Mouse (Mus musculus): ENCODE measurements around the gene Arhgdia.

The Arhgdia gene

DNA sequence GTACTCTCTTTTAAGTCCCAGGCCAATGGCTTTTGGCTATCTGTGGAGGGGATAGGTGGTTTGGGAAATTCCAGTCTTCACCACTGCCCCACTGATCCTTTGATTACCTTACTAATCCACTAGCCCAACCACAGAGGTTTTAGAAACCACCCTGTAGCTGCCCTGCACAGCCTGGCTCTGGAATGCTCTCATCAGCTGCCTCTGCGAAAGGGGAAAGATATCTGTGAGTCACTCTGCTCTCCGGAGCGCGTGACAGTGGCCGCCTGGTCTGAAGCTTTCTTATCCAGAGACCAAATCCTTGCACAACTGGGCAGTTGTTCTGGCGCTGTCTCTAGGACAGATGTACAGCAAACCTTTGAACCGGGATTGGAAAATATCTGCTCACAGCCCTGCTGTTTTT is 26.6 kb downstream of the Arhgdia start:
- no peak for DNase-seq (ENCODE audit: low read depth, low spot score)

DNA sequence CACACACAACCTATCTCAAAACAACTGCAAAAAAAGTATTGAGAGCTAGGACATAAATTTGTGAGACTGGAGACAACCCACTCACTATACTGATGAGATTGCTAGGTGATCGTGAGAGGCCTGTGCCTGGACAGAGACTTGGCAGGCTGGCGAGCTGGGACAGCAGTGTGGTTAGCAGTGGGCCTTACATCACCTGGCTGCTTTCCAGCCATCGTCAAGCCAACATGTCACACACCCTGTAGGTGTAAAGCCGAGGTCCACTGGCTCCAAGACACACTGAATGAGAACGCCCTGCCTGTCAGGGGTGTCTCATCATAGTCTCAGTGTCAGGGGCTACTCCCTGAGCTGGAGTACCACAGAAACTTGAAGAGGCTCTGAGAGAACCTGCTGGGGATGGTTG is 28.7 kb downstream of the Arhgdia start:
- no peak for DNase-seq (ENCODE audit: low read depth, low spot score)

DNA sequence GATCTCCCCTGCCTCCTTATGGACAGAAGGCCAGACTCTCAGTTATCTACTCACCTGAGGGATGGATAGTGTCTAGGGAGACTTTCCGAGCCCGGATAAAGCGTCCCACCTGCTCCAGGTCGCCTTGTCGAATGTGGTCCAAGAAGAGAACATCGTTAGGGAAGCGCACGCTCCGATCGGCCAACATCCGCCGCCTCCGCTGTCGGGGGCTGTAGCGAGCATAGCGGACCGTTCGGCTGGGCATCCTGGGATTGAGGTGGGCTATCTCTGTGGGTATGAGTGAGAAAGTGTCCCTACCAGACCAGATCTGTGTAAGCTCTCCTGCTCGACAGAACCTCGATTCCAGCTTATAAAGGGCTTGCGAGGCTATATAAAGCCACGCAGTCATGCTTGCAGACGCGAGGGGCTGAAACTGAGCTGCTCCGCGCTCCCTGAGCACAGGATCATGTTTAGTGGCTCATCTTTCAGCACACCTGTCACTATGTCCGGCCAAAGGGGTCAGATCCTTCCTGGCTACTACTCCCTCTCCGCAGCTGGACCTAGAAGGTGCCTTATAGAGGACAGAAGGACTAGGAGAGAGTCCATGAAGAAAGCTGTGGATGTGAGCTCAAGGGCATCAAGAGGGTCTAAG is 30.5 kb downstream of the Arhgdia start, which contains the start of gene Ppp1r27:
TSS of gene Ppp1r27 (minus strand) at position 323 of the 631 bp plus-strand sequence.
- no peak for DNase-seq (ENCODE audit: low read depth, low spot score)

DNA sequence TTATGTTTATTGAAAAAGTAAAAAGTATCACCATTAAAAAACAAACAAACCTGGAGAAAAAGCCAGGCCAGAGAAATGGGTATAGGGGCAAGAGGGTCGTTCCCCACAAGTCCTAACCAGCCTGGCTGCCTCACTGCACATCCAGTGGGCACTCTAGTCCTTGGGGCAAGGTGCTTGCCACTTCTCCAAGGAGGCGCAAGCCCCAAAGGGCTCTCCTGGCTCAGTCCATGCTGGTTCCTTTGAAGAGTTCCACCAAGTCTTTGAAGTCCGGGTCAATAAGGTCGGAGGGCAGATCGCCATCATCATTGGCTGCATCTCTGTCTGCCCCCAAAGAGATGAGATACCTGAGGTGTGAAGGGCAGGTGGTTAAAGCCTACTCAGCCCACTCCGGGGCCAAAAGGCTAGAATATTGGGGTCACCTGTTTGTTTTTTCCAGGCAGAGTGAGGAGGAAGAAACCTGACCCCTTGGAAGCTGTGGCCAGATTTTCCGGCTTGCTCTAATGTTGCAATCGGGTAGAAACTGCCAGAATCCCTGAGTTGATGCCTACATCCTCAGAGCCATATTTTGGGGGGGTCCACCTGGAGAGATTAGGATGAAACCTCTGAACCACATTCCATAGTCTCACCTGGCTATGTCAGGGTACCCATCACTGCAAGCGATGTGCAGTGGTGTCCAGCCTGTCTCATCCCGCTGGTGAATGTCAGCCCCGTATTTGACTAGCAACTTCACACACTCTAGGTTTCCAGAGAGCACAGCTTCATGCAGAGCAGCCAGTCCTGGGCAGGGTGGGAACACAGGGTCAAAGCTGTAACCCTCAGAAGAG is 31.2 kb downstream of the Arhgdia start:
- DNase-seq (ENCODE audit: low read depth, low spot score): no peak

DNA sequence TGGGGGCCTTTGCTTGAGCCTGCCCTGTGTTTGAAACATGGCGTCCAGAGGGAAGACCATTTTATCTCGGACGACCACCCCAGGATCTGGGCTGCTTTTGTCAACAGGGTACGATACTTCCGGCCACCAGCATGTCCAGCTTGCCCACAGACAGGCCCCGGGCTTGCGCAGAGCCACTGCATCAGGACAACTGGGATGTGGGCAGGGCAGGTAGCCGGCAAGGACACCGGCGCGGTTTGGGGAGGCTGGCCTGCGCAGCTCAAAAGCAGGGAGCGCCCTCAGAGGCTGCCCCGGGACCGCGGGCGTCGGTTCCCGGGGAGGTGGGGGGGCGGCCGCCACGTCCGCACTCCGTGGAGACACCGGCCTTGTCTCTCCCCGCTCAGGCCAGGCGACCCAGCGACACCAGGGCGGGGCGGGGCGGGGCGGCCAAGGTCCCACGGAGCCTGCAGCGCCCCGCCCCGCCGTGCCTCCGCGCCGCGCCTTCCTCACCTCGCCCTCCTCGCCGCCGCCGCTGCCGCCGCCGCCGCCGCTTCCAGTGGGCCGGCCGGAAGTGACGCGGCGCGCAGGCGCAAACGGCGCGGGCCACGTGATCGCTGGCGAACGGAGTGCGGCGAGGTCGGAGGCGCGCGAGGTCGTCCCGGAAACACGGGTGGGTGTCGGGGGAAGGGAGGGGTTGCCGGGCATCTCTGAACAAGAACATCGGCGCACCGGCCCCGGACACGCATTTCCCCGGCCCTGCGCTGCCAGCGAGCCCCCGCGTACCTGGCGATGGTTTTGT is 32.1 kb downstream of the Arhgdia start, which contains the start of gene Mcrip1:
TSS of gene Mcrip1 (minus strand) at position 560 of the 778 bp plus-strand sequence.
- DNase-seq (ENCODE audit: low read depth, low spot score): peak; percentile 75

DNA sequence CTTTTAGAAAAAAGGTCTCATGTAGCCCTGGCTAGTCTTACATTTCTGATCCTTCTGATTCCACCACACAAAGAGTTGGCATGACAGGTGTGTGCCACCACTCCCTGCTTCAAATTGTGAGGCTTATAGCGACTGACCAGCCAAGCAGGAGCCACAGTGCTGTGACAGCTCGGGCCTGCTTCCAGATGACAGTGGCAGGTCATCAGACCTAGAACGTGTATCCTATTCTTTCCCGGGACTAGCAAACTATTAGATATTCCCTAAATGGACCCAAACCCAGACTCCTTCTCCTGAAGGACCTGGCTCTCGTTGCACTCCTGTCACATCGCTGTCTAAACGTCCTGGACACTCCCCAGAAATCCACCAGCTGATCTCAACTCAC is 32.6 kb downstream of the Arhgdia start:
- no peak for DNase-seq (ENCODE audit: low read depth, low spot score)

DNA sequence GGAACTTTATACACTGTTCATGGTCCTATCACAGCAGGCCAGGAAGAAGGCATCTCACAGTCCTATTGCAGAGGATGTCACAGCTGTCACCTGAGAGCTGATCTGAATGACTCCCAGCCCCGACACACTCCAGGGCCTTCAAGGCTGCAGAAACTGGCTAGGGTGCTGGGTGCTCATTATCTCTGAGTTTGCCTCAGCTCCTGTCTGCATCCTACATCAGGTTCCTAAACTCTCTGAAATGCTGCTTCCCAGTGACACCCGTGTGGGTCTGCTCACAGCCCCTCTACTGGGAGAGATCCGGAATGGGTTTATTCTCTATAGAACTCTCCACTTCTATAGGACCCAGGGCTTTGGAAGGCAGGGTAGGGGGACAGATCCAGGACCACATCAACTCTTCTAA is 33.2 kb downstream of the Arhgdia start:
- no peak for DNase-seq (ENCODE audit: low read depth, low spot score)

DNA sequence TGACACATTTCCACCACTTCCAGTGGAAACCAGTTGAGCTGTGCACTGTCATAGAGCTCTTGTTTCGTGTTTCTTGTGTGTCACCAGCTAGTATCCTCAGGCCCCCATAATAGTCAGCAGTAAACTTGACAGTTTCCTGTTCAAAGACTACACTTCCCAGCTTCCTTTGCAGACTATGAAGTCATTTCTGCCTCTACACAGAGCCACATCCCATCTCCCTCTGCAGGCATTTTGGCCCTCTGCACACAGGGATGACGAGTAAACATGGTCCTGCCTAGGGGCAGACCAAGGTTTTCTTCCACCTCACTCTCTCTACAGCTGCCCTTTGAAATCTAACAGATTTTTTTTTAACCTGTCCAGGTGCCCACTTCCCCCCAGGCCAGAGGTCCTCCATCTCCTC is 34.0 kb downstream of the Arhgdia start:
- DNase-seq (ENCODE audit: low read depth, low spot score): no peak

DNA sequence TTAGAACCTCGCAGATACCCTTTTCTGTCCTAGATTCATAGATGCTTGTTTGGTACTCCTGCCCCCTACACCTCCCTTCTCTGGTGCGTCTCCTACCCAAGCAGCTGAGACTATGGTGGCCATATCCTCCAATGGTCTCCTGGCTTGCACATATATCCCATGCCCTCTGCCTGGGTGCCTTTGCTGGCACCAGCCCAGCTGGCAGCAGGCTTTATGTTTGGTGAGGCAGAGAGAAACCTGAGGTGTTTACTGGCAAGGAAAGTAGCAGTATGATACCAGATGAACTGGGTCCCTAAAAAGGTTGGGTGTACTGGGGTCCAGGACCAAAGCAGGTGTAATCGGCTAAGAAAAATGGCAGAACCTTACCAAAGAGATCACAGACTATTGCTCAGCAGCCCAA is 35.5 kb downstream of the Arhgdia start:
- DNase-seq (ENCODE audit: low read depth, low spot score): no peak

DNA sequence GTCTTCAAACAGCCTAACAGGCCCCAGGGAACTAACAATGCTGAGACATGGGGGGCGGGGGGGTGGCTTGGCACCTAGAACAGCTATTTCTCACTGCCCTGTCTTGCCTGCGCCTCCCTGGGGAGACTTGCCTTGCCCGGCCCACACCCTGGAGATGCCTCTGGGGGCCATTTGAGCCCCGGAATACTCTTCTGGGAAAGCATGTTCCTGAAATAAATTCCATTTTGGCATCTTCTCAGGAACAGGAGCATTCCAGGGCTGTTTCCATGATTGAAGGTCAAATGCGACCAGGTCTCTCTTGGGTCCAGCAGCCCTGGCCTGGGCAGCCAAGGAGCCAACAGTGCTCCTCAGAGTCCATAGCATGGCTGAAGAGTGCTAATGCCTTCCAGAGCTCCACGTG is 39.0 kb downstream of the Arhgdia start:
- DNase-seq (ENCODE audit: low read depth, low spot score): no peak

DNA sequence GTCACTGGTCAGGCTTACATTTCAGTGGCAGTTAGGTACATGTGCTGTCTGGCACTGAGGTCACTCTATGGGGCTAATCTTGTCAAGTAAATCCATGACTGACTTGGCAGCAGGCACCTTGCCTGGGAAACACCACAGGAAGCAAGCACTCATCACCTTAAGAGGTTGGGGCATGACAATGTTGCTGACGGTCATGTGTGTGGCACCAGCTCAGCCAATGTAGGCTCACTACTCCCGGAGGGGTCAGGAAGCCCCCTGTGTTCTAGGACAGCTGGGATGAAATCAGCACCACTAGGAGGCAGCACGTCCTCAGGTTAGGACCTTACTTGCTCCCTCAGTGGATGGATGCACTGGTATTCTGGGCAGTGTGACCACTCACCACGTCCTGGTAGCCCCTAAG is 39.5 kb downstream of the Arhgdia start:
- DNase-seq (ENCODE audit: low read depth, low spot score): no peak

DNA sequence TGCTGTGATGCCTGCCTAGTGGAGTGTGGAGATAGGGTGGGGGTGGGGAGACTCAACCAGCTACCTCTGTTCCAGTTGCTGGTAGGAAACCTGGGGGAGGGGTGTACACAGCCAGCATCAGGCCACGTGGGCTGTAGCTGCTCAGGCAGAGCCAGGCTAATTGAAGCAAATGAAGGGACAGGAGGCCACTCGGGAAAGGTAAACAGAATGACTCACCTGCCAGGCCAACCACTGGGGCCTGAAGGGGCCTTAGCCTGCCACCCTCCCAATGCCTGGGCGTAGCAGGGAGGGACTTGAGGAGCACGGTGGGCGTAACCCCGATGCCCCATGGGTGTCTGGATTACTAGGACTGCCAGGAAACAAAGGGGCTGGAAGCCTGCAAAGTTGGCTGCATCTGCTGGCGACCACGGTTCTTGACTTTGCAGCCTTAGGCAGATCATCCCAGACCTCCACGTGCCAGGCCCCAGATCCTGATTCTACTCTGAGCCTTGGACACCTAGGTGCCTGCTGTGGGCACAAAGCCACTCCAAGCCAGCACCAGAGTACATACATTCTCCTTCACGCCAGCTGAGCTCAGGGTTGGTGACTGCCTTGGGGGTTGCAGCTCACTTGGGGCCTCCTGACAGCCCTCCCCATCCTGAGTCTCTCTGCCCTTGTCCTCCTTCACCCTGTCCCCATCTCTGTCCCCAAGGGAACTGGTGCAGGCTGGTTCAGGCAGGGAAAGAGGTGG is 42.0 kb downstream of the Arhgdia start:
- no peak for DNase-seq (ENCODE audit: low read depth, low spot score)

DNA sequence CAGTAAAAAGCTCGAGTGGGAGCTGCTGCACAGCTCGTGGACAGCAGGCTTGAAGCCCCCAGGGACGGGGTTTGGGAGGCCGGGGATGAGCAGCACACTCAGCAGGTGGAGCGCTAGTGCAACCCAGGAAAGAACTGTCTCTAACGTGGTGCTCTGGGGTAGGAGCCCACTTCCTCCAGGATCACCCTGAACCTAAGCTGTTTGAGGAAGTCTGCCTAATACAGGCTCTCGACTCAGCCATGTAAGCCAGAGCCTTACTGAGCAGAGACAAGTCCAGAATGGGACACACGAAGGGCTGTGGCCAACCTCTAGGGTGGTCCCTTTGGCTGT is 42.5 kb downstream of the Arhgdia start:
- DNase-seq (ENCODE audit: low read depth, low spot score): no peak

DNA sequence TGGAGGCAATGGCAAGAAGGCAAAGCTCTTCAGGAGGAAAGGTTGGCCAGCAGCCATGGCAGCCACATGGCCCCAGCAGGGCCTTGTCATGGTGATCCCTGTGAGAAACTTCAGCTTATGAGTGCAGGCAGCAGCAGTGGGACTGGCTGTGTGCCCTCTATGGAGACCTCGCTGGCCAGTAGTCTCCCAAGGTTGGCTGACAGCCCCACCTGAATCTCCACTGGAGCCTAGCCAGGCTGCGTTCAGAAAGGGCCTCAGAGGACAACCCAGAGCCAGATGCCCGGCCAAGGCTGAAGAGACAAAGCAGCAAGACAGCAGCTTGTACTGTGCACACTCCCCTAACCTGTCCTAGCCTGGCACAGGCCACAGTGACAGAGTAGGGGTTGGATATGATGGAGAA is 42.9 kb downstream of the Arhgdia start:
- no peak for DNase-seq (ENCODE audit: low read depth, low spot score)

DNA sequence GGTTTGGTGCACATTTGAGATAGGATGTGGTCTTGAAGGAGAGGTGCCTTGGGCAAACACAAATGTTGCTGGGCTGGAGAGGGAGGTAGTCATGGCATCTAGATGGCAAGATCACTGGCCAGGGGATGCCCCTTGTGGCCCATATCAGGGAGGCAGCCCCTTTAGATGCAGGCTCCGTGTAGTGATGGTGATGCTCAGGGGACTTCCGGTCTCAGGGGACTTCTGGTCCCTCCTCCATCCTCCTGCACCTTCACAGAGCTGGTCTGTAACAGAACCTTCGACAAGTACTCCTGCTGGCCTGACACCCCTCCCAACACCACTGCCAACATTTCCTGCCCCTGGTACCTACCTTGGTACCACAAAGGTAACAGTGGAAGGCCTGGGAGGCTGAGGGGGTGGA is 45.6 kb downstream of the Arhgdia start:
- DNase-seq (ENCODE audit: low read depth, low spot score): no peak

DNA sequence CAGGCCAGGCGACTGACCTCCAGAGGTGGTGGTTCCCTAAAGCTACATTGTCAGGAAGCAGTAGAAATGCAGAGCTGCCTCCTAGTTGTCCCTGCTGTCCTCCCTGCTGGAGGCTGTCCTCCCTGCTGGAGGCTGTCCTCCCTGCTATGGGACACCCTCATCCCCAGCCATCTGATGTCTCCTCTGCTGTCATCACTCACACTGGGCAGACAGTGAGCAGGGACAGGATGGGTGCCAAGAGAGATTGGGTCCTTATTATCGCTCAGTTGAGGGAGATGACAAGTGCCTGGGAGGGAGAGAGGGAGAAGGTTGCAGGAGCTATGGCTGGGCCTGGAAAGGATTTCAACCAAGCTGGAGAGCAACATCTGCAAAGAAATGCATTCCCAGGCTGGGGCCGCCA is 46.3 kb downstream of the Arhgdia start:
- DNase-seq (ENCODE audit: low read depth, low spot score): no peak

DNA sequence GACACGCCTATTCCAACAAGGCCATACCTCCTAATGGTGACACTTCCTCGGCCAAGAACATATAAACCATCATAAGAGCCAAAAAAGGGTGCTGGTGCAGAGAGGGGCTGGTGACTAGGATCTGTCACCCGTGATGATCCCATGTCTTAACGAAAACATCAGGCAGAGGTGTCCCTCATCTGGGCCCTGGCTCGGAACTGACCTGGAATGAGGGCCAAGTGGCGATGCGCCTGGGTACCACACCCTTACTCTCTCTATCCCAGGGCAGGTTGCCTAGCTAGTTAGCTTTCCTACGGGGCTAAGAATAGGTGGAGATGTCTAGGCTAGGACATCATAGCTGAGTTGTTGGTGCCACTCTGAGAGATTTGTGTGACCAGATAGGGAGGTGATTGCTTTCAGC is 47.3 kb downstream of the Arhgdia start:
- DNase-seq (ENCODE audit: low read depth, low spot score): no peak

DNA sequence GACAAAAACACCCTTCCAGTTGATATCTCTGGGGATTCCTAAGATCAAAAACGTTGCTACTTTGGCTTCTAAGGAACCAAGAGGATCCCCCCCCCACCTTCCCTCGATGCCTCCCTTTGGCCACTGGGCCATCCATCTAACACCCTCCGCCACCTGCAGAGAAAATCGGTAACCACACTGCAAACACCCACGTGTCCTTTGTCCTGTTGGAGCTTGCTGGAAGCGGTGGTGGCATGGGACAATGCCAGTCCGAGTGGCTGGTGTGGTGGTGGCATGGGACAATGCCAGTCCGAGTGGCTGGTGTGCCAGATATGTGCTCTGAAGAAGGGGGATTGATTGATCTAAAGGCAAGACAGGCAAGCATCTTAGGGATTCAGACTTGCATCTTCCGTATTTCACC is 49.8 kb downstream of the Arhgdia start:
- no peak for DNase-seq (ENCODE audit: low read depth, low spot score)

DNA sequence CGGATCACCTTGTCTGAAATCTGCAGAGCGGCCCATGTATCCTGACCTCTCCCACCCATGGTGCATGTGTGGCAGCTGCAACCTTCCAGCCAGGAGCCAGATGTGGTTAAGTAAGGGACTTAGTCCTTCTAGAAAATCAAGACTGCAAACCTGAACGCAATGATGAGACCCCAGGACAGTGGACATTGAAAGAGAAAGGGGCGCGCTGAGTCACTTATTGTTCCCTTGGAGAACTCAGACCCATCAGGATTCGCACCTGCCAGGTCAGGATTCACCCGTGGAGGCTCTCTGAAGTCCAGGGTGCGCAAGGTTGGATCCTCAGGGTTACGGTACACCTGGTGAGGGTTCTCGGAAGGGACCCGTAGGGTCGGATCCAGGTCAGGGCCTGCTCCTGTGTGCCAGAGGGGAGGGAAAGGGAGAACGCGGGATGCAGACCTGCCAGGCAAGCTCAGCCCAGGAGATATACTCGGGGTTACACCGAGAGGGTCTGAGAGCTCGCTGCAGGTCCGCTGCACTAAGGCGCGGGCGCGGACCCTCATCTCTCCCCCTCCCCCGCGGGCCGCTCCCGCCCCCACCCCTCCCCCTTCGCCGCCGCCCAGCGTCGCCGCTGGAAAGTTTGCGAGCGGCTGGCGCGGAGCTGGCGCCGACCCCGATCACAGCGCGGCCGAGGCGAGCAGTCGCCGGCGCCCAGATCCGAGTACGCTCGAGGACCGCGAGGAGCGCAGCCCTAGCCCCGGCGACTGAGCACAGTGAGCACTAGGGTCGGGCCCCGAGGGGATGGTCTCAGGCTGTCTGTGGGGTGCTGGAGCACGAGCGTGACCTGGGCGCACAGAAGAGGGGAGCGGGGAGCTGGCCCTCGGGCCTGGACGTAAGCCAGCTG is 51.1 kb downstream of the Arhgdia start, which contains the start of gene Gcgr:
TSS of gene Gcgr (plus strand) at position 615 of the 880 bp plus-strand sequence.
- DNase-seq (ENCODE audit: low read depth, low spot score): no peak

DNA sequence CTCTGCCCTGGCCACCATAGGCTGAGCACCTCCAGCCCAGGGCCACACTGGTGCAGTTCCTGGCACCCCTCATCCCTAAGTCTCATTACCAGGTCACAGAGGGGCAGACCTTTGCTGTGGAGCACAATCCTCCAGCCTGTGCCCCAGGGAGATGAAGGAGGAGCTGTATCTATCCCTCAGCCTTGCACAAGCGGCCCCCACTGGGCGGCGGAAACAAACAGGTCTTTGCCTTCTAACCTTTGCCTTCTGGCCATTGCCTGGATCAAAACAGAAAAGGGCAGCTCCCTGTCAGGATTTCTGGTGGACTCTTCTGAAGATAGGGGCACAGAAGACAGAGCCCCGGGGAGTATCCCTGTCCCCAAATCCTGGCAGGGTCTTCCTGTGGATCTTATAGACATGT is 52.5 kb downstream of the Arhgdia start:
- no peak for DNase-seq (ENCODE audit: low read depth, low spot score)
